Mouse (Mus musculus) liver, embryonic 15.5 days (tissue): ENCODE results near the gene Tmco1. TPM values are rescaled to one million over a fixed set of nuclear protein-coding genes. Genes with fewer than 3 reads are reported as not detected.

Experiments used
- ATAC-seq: fragments of 200-750 bp; cut with Nextera tagmentation; 2 replicates; pipeline ENCODE4 v1.8.0; 2017; ENCODE audit warnings: moderate number of reproducible peaks, mild to moderate bottlenecking, moderate library complexity; ENCODE audit not compliant: insufficient read depth
- H3K27ac ChIP-seq: fragments of 300-500 bp; sonication (generic); replicated peaks from 2 replicates; pipeline ENCODE4 v1.5.1; 2015; ENCODE audit warnings: mild to moderate bottlenecking, inconsistent platforms
- H3K27me3 ChIP-seq: fragments of 300-500 bp; sonication (generic); 2 replicates; pipeline ENCODE4 v1.6.1; 2015; ENCODE audit warnings: mild to moderate bottlenecking, inconsistent platforms
- H3K36me3 ChIP-seq: fragments of 300-500 bp; sonication (generic); replicated peaks from 2 replicates; pipeline ENCODE4 v1.6.1; 2015; ENCODE audit warnings: moderate library complexity, mild to moderate bottlenecking, inconsistent platforms
- H3K4me1 ChIP-seq: fragments of 300-500 bp; sonication (generic); replicated peaks from 2 replicates; pipeline ENCODE4 v1.6.1; 2015; ENCODE audit warnings: inconsistent platforms
- H3K4me2 ChIP-seq: fragments of 300-500 bp; sonication (generic); 2 replicates; pipeline ENCODE4 v1.6.1; 2015; ENCODE audit warnings: moderate library complexity, mild to moderate bottlenecking, inconsistent platforms
- H3K4me3 ChIP-seq: fragments of 300-500 bp; sonication (generic); replicated peaks from 2 replicates; pipeline ENCODE4 v1.5.1; 2015; ENCODE audit warnings: mild to moderate bottlenecking, inconsistent platforms
- H3K9ac ChIP-seq: fragments of 300-500 bp; sonication (generic); 2 replicates; pipeline ENCODE4 v1.6.1; 2015; ENCODE audit warnings: moderate library complexity, mild to moderate bottlenecking, inconsistent platforms
- H3K9me3 ChIP-seq: fragments of 300-500 bp; sonication (generic); replicated peaks from 2 replicates; pipeline ENCODE4 v1.6.1; 2016; ENCODE audit warnings: inconsistent platforms
- WGBS: fragments of 180-500 bp; shearing (Covaris S2); methylation state at CpG from one replicate; pipeline ENCODE4 v1.1.7; 2015; ENCODE audit warnings: mixed read lengths; ENCODE audit not compliant: insufficient replicate concordance; 5-methylcytosine and 5-hydroxymethylcytosine counted together
- polyA plus RNA-seq: library from polyadenylated mRNA; unstranded; fragments of >200 nt; fragmentation: Nextera tagmentation; extraction: Ambion mirVana; gene quantifications from 2 replicates; pipeline ENCODE4 v1.2.1, GENCODE M21; 2015

Tmco1 gene
- polyA plus RNA-seq = 55.0 and 55.3 TPM in 2 replicates

DNA sequence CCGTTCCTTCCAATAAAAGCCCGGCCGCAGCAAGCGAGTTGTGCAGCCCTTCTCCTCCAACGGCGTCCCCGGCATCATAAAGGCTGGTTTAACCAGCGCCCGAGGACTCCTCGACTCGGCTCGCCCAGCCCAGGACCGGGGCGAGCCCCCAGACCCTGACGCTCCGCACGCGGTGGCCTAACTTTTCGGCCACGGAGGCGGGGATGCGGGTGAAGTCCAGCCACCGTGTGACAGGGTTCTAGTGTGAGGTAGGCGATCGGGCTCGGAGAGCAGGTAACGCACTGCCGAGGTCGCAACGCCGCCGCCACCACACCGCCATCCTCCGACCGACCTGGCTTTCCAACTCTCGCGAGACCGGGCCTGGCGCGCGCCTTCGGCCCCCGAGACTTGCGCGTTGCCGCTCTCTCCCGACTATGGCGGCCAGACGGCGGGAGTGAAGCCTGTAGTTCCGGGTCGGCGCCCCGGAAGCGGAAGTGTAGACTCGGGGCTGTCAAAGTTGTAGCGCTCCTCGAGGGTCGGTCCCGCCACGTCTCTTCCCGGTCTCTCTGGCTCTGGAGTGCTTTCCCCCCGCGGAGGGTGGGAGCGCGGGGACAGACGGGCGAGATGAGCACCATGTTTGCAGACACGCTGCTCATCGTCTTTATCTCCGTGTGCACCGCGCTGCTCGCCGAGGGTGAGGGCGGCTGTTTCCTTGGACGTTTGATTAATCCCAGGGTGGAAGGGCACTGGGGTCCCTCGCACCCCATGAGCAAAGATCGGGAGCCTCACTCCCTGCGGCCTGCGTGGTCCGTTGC is at the start of gene Tmco1:
TSS of gene Tmco1 (plus strand) at position 118 of the 794 bp plus-strand sequence.
- WGBS = under 1% methylated on average over 82 of the region's 82 CpGs

DNA sequence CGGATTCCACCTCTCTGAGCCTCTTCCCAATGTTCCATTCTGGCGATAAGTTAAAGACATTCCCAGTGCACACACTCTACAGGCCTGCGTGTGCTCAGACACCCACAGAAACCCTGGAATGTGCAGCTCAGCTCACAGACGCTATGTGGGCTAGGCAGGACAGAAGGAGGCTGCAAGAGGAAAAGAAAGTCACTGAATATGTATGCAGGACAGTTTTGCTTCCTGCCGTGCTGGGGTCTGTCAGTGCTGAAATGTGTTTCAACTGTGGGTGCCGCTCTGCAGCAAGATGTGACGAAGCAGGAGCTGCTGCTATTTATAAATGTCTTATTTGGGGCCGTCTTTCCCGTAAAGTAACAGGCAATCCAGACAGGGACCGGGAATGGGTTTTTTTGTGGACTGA is 48.5 kb upstream of the Tmco1 start:
- ATAC-seq = no peak
- Histone ChIP-seq H3K4me1 (peaks cover 43% of the 10 kb centered on the region), H3K27me3 (no peaks in the 10 kb centered on the region), H3K9ac (no peak overlapping the region), H3K9me3 (no peaks in the 10 kb centered on the region), H3K36me3 (no peaks in the 10 kb centered on the region), H3K4me2 (no peak overlapping the region), H3K4me3 (no peak overlapping the region), H3K27ac (no peak overlapping the region)
- 62% methylated on average over 10 of the region's 10 CpGs for WGBS

More for the DNA sequence above, at the start of gene Tmco1:
- Histone ChIP-seq H3K36me3 (peaks cover 33% of the 10 kb centered on the region), H3K4me3 (peak within 1 kb of the TSS; percentile 95), H3K27ac (peak within 1 kb of the TSS; percentile 92), H3K4me2 (peak within 1 kb of the TSS; percentile 83), H3K27me3 (0 out of 2 replicates have a peak, but pooled peaks cover 2% of the 10 kb centered on the region), H3K9ac (peak within 1 kb of the TSS; percentile 98), H3K9me3 (no peaks in the 10 kb centered on the region), H3K4me1 (peaks cover 52% of the 10 kb centered on the region)
- peak; percentile 93 for ATAC-seq

- ATAC-seq = no peak
- WGBS = 78% methylated on average over 11 of the region's 11 CpGs
- no peak overlapping the region for H3K27ac ChIP-seq
Observed at GRCm38 (mm10) chr1:167261750-167262149, 46.4 kb upstream of the Tmco1 start.

DNA sequence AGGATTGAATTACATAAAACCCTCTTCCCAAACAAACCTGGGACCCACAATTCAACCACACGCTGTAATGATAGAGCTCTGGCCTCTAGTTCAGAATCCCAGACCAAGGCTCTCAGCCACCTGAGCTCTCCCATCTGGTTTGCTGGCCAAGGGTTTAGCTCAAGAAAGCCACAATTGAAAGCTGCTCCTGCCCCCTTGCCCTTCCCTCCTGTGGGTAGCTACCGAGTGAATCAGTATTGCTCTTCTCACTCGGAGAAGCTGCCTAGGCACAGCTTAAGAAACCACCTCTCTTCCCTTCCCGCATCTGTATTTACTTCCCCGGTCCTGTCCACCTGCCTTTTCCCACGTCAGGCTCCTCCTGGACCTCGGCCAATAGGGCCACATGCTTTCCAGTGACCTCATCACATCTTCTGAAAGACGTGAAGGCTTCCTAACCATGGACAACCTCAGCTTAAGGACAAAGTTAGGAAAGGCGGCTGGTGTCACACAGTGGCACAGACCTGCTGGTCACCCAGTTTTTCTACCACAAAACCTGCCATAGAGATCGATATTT is 45.6 kb upstream of the Tmco1 start:
- 62% methylated on average over 10 of the region's 10 CpGs for WGBS

More at GRCm38 (mm10) chr1:167261750-167262149, 46.4 kb upstream of the Tmco1 start:
- no peak overlapping the region for H3K9ac ChIP-seq
- H3K4me1 ChIP-seq = peaks cover 37% of the 10 kb centered on the region
- no peak overlapping the region for H3K4me3 ChIP-seq
- no peaks in the 10 kb centered on the region for H3K36me3 ChIP-seq
- no peak overlapping the region for H3K4me2 ChIP-seq
- no peaks in the 10 kb centered on the region for H3K27me3 ChIP-seq
- no peaks in the 10 kb centered on the region for H3K9me3 ChIP-seq

DNA sequence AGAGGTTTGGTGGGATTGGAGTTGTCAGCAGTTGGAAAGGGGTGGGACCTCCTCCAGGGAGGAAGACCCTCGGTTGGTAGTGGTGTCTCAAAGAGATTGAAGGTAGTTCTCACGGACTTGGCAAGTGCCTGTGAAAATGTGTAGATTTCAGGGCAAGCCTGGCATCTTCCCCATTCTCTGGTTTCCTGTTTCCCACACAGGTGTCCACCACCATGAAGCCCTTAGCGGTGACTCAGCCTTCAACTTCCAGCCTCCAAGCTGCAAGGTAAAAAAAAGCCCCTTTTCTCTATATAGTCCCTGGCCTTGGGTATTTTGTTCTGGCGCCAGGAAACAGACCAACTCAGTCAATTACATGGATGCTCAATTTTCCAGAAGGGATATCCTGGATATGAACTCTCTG is 42.8 kb upstream of the Tmco1 start:
- H3K4me1 ChIP-seq = peaks cover 53% of the 10 kb centered on the region
- no peak overlapping the region for H3K4me2 ChIP-seq
- 65% methylated on average over 4 of the region's 4 CpGs for WGBS
- H3K9me3 ChIP-seq = no peaks in the 10 kb centered on the region
- H3K9ac ChIP-seq = no peak overlapping the region
- H3K4me3 ChIP-seq = no peak overlapping the region
- H3K36me3 ChIP-seq = no peaks in the 10 kb centered on the region
- no peak overlapping the region for H3K27ac ChIP-seq
- no peaks in the 10 kb centered on the region for H3K27me3 ChIP-seq
- ATAC-seq = no peak

More for the DNA sequence above, 45.6 kb upstream of the Tmco1 start:
- H3K36me3 ChIP-seq = no peaks in the 10 kb centered on the region
- H3K27ac ChIP-seq = no peak overlapping the region
- no peak overlapping the region for H3K4me2 ChIP-seq
- no peak overlapping the region for H3K4me3 ChIP-seq
- no peak overlapping the region for H3K9ac ChIP-seq
- no peaks in the 10 kb centered on the region for H3K9me3 ChIP-seq
- peaks cover 37% of the 10 kb centered on the region for H3K4me1 ChIP-seq
- ATAC-seq = no peak
- no peaks in the 10 kb centered on the region for H3K27me3 ChIP-seq

- peaks cover 66% of the 10 kb centered on the region for H3K4me1 ChIP-seq
- no peak overlapping the region for H3K27ac ChIP-seq
- H3K27me3 ChIP-seq = no peaks in the 10 kb centered on the region
- no peaks in the 10 kb centered on the region for H3K9me3 ChIP-seq
- no peaks in the 10 kb centered on the region for H3K36me3 ChIP-seq
- WGBS = 45% methylated on average over 3 of the region's 3 CpGs
- H3K4me3 ChIP-seq = no peak overlapping the region
- no peak for ATAC-seq
- no peak overlapping the region for H3K4me2 ChIP-seq
- H3K9ac ChIP-seq = no peak overlapping the region
Observed at GRCm38 (mm10) chr1:167266720-167267119, 41.5 kb upstream of the Tmco1 start.

GRCm38 (mm10) chr1:167268360-167269063 is 39.7 kb upstream of the Tmco1 start:
- Histone ChIP-seq H3K9me3 (no peaks in the 10 kb centered on the region), H3K4me3 (no peak overlapping the region), H3K4me1 (peaks cover 77% of the 10 kb centered on the region), H3K27ac (peak overlapping the region; percentile 83), H3K36me3 (no peaks in the 10 kb centered on the region), H3K4me2 (peak overlapping the region; percentile 60), H3K27me3 (no peaks in the 10 kb centered on the region), H3K9ac (no peak overlapping the region)
- 47% methylated on average over 9 of the region's 9 CpGs for whole genome bisulfite sequencing
- no peak for ATAC-seq

DNA sequence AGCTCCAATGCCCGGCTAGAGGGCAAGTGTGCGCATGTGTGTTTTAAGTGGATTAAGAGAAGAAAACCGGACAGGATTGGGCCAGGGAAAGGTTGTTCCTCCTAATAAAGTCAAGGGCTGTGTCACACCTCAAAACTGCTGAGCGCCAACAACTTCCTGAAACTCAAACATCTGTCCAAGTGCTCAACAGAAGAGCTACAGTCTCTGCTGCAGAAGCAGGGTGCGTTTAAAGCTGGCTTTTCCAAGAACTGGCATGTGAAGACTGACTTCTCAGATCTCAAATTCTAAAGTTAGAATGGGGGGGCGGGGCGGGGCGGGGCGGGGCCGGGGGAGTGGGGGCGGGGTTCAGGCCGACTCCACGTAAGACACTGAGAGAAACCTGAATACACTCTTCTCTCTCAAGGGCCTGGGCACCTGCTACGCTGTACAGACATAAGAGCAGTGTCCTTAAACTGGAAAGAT is 38.8 kb upstream of the Tmco1 start:
- Histone ChIP-seq H3K4me3 (no peak overlapping the region), H3K36me3 (no peaks in the 10 kb centered on the region), H3K9me3 (no peaks in the 10 kb centered on the region), H3K4me1 (peaks cover 84% of the 10 kb centered on the region), H3K27me3 (no peaks in the 10 kb centered on the region), H3K4me2 (peak overlapping the region; percentile 60), H3K27ac (peak overlapping the region; percentile 83), H3K9ac (no peak overlapping the region)
- 13% methylated on average over 14 of the region's 14 CpGs for WGBS
- no peak for ATAC-seq

DNA sequence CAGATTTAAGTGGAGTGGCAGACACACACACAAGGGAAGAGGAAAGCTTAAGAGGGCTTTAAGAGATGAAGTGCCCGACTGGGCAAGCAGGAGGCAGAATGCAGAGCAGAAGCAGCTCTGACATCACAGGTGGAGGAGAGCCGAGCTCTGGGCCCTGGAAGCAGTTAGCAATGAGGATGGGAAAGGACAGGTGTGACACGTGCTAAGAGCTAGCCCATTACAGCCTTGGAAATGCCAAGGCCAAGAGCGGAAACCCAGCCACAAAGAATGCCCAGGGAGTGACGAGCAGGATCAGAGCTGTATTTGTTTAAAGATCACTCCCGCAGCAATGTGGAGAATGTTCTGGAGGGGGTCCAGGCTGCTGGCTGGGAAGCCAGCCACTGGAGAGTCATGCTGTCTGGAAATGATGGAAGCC is 38.3 kb upstream of the Tmco1 start:
- peak overlapping the region; percentile 83 for H3K27ac ChIP-seq
- ATAC-seq = no peak
- H3K4me3 ChIP-seq = no peak overlapping the region
- H3K4me2 ChIP-seq = peak overlapping the region; percentile 60
- H3K27me3 ChIP-seq = no peaks in the 10 kb centered on the region
- 35% methylated on average over 6 of the region's 6 CpGs for WGBS
- H3K9me3 ChIP-seq = no peaks in the 10 kb centered on the region
- no peaks in the 10 kb centered on the region for H3K36me3 ChIP-seq
- H3K9ac ChIP-seq = no peak overlapping the region
- H3K4me1 ChIP-seq = peaks cover 84% of the 10 kb centered on the region

DNA sequence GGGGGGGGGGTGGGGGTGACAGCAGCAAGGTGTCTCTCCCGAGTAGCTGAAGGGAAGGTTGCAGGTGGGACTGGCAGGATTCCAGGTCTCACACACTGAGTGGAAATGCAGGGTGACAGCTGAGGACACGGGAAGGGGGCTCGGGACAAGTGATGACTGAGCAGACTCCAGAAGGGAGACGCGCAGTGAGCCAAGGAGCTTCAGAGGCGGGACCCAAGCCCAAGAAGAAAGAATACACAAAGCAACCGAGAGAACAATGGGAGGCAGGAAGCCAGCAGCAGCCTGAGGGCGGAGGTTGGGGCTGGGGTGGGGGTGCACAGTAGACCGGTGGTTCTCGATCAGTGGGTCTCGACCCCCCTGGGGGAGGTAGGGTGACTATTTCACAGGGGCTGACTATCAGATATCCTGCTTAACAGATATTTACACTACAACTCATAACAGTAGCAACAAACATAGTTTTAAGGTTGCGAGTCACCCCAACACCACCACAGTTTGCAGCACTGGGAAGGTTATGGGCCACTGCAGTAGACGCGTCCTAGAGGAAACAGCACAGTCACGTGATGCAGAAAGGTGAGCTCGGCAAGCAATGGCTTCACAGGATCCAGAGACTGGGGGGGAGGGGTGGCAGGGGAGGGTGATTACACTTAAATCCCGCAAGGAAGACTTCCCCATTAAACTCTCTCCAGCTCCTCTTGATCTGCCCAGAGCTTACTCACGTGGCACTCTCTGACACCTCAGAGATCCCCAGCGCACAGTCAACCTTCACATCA is 37.7 kb upstream of the Tmco1 start:
- WGBS = 29% methylated on average over 19 of the region's 19 CpGs
- Histone ChIP-seq H3K27ac (peak overlapping the region; percentile 83), H3K9ac (0 out of 2 replicates have a peak overlapping the region, but pooled peaks have one; percentile 18), H3K27me3 (no peaks in the 10 kb centered on the region), H3K36me3 (no peaks in the 10 kb centered on the region), H3K4me1 (peaks cover 81% of the 10 kb centered on the region), H3K4me3 (0 out of 2 replicates have a peak overlapping the region, but pooled peaks have one; percentile 10), H3K9me3 (no peaks in the 10 kb centered on the region), H3K4me2 (peak overlapping the region; percentile 60)
- ATAC-seq = peak; percentile 26; the same call in 1 of the 2 replicates
